ENCODE assay signal across 8 mouse cellular contexts in the genomic region with DNA sequence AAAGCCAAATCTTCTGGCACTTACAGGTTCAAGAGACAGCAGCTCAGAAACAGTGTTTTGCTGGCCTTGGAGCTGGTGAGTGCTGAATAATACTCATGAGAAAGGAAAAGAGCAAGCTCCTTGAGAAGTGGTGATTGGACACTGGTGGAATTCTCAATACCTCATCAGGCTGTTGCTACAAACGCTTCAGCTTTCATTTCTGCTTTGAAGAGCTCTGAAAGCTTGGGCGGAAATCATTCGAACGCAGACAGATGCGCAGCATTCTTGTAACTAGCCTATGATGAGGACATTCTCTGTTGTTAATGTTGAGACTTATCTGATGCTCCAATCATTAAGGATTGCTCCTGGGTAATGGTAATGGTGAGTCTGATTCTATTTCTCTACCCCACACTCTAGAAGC. TPM values are rescaled to one million over a fixed set of nuclear protein-coding genes. Genes with fewer than 3 reads are reported as not detected.
DNase-seq lines count a peak whose midpoint lies in the region; ATAC-seq and TF ChIP-seq lines count a peak whose summit lies in the region.

Gene Ktn1, plus strand, starts transcription at position 231 of the 400 bp plus-strand sequence.

- 54% methylated on average over 5 of the region's 5 CpGs for WGBS in intestine, embryonic 15.5 days

- TF ChIP-seq POLR2A in testis, adult 2 months (IDR thresholded peaks at IDR 0.05; ENCODE audit: control insufficient read depth, low read depth, low read length), result no peak
- TF ChIP-seq POLR2A in brain, embryonic 14.5 days (IDR thresholded peaks at IDR 0.05; ENCODE audit: borderline replicate concordance, extremely low read depth, insufficient read depth, insufficient read length, poor library complexity, severe bottlenecking), result no peak

- no peak for ATAC-seq in intestine, embryonic 15.5 days
- no peak for ATAC-seq in megakaryocyte-erythroid progenitor cell, adult 5-6 weeks (replicated peaks; ENCODE audit: low FRiP score, low TSS enrichment, poor library complexity, severe bottlenecking)

- no peaks in the 10 kb centered on the region for H3K27me3 ChIP-seq in testis, adult 2 months (ENCODE audit: control insufficient read depth, insufficient read depth, low read length)
- no peaks in the 10 kb centered on the region for H3K27me3 ChIP-seq in intestine, embryonic 15.5 days (replicated peaks)

- peaks cover 12% of the 10 kb centered on the region for H3K4me1 ChIP-seq in testis, adult 2 months (ENCODE audit: control insufficient read depth, insufficient read depth, low read length)
- peaks cover 8% of the 10 kb centered on the region for H3K4me1 ChIP-seq in intestine, embryonic 15.5 days (replicated peaks)

- no peak for TF ChIP-seq CTCF in testis, adult 2 months (IDR thresholded peaks at IDR 0.05; ENCODE audit: control insufficient read depth, insufficient read depth, insufficient replicate concordance, low read depth, low read length)
- TF ChIP-seq CTCF in brain, embryonic 14.5 days (IDR thresholded peaks at IDR 0.05; ENCODE audit: borderline replicate concordance, extremely low read depth, insufficient read depth, insufficient read length), result no peak

- peak within 1 kb of the TSS; percentile 95 for H3K9ac ChIP-seq in intestine, embryonic 15.5 days

- no peaks in the 10 kb centered on the region for H3K36me3 ChIP-seq in testis, adult 2 months (ENCODE audit: control insufficient read depth, insufficient read depth, low read length)
- H3K36me3 ChIP-seq in intestine, embryonic 15.5 days, result no peaks in the 10 kb centered on the region

- no peak for DNase-seq in testis, postnatal 10 days (ENCODE audit: low spot score)
- DNase-seq in brain, embryonic 14.5 days (ENCODE audit: low read depth), result peak; percentile 10
- no peak for DNase-seq in gastrocnemius, postnatal 25 days
- DNase-seq in urinary bladder, postnatal 14 days (ENCODE audit: low spot score), result no peak
- DNase-seq in cerebellum, adult 11 months, result no peak

- H3K4me2 ChIP-seq in intestine, embryonic 15.5 days (replicated peaks), result peak within 1 kb of the TSS; percentile 70

- H3K9me3 ChIP-seq in intestine, embryonic 15.5 days, result no peaks in the 10 kb centered on the region

- H3K27ac ChIP-seq in testis, adult 2 months (ENCODE audit: control insufficient read depth, insufficient read depth, low read depth, low read length), result no peak within 1 kb of the TSS
- H3K27ac ChIP-seq in intestine, embryonic 15.5 days, result peak within 1 kb of the TSS; percentile 98

- H3K4me3 ChIP-seq in testis, adult 2 months (ENCODE audit: control insufficient read depth, low read depth, low read length), result peak within 1 kb of the TSS; percentile 76
- peak within 1 kb of the TSS; percentile 97 for H3K4me3 ChIP-seq in intestine, embryonic 15.5 days (replicated peaks)

RNA-seq across cellular contexts. Expression of gene Ktn1, which starts in this region (rescaled TPM):
- polyA plus RNA-seq in testis, adult 2 months (2012; rRNA removed), result 1.1 and 1.2 TPM in 2 replicates
- polyA plus RNA-seq in brain, embryonic 14.5 days (2012; rRNA removed), result 47.6 and 61.4 TPM in 2 replicates
- 100 to 1,000 TPM; 158 to 175 TPM for total RNA-seq in gastrocnemius, postnatal 25 days (2021)
- polyA plus RNA-seq in intestine, embryonic 15.5 days (2015; fragmentation: Nextera tagmentation; extraction: Ambion mirVana), result 40.8 and 54.5 TPM in 2 replicates
- total RNA-seq in megakaryocyte-erythroid progenitor cell, adult 5-6 weeks (2014; fragmentation: Nextera tagmentation), result 77.1 and 92.2 TPM in 2 replicates
- total RNA-seq in megakaryocyte-erythroid progenitor cell, adult 5-6 weeks (2017), result 104 and 119 TPM in 2 replicates

Comparison
In these comparisons a context has a peak if more than half of its experiments do, and no peak if none do; other contexts are left out.
1. RNA of gene Ktn1 (polyA plus RNA-seq): 47.6 to 61.4 TPM in brain, embryonic 14.5 days and 40.8 to 54.5 TPM in intestine, embryonic 15.5 days; 1.1 to 1.2 TPM in testis, adult 2 months; every median in the first group is over 10 times any median in the second.